Mouse (Mus musculus) G1E (cell line): ENCODE results near the gene Nfe2l2. TPM values are rescaled to one million over a fixed set of nuclear protein-coding genes. Genes with fewer than 3 reads are reported as not detected.

Experiments used
- ATAC-seq: 2 replicates; pipeline ENCODE4 v1.8.0; 2016; ENCODE audit warnings: mild to moderate bottlenecking; ENCODE audit not compliant: insufficient number of reproducible peaks, poor library complexity, low FRiP score, severe bottlenecking; ENCODE audit errors: extremely low read depth
- DNase-seq: peaks from one replicate; pipeline ENCODE4 v3.0.0; 2012; ENCODE audit warnings: low spot score
- H3K27me3 ChIP-seq: 2 replicates; pipeline ENCODE4 v1.6.1; 2012; ENCODE audit warnings: mild to moderate bottlenecking, low read length, inconsistent platforms; ENCODE audit not compliant: insufficient read depth
- H3K36me3 ChIP-seq: replicated peaks from 2 replicates; pipeline ENCODE3; 2012; ENCODE audit warnings: mild to moderate bottlenecking, inconsistent platforms
- H3K4me1 ChIP-seq: 2 replicates; pipeline ENCODE4 v1.6.1; 2012; ENCODE audit warnings: low read depth, low read length, inconsistent platforms, mixed read lengths; ENCODE audit not compliant: insufficient read depth
- H3K4me3 ChIP-seq: 2 replicates; pipeline ENCODE4 v1.5.1; 2012; ENCODE audit warnings: low read depth, mild to moderate bottlenecking, inconsistent platforms, low read length, moderate library complexity, mixed read lengths
- H3K9me3 ChIP-seq: replicated peaks from 2 replicates; pipeline ENCODE4 v1.6.1; 2012; ENCODE audit warnings: inconsistent platforms
- CTCF ChIP-seq: IDR thresholded peaks from 2 replicates; pipeline ENCODE4 v1.5.1; 2012; ENCODE audit warnings: low read depth, low read length, inconsistent platforms, mixed read lengths
- GATA1 ChIP-seq: IDR thresholded peaks from 2 replicates; pipeline ENCODE4 v1.6.1; 2012; ENCODE audit warnings: borderline replicate concordance, low read length, inconsistent platforms, mixed read lengths
- GATA2 ChIP-seq: IDR thresholded peaks from 2 replicates; pipeline ENCODE4 v1.6.1; 2012; ENCODE audit warnings: low read depth, low read length, inconsistent platforms, borderline replicate concordance
- POLR2AphosphoS5 ChIP-seq: IDR thresholded peaks from 2 replicates; pipeline ENCODE4 v1.6.1; 2012; ENCODE audit warnings: low read depth, low read length, inconsistent platforms; ENCODE audit not compliant: insufficient replicate concordance
- TAL1 ChIP-seq: conservative IDR thresholded peaks from 2 replicates; pipeline ENCODE4 v1.6.1; 2012; ENCODE audit warnings: low read depth, low read length, inconsistent platforms, mixed read lengths
- polyA plus RNA-seq: library from polyadenylated mRNA; stranded (reverse); fragments of >175 nt; gene quantifications from 2 replicates; pipeline ENCODE4 v1.2.3, GENCODE M21; 2012
- total RNA-seq, 2 experiments: library from RNA; stranded (forward) in 1 of 2; stranded (reverse) in 1 of 2; fragments of 200-1000 nt in 1 of 2; fragments of >200 nt in 1 of 2; fragmentation: Nextera tagmentation in 1 of 2; gene quantifications; 2 replicates each; pipeline ENCODE4 v1.2.3; 2014 to 2017

The Nfe2l2 gene
- total and polyA plus RNA-seq, 3 experiments = 12.4 to 104 (median 99.5) TPM

- Histone ChIP-seq H3K4me1 (peaks cover 57% of the 10 kb centered on the region), H3K27me3 (no peaks in the 10 kb centered on the region), H3K4me3 (no peak overlapping the region), H3K9me3 (no peaks in the 10 kb centered on the region), H3K36me3 (peaks cover 87% of the 10 kb centered on the region)
- no peak for DNase-seq
- no peak for TF ChIP-seq CTCF
- no peak for TF ChIP-seq TAL1
- no peak for TF ChIP-seq POLR2AphosphoS5
- TF ChIP-seq GATA1 = no peak
- TF ChIP-seq GATA2 = no peak
- no peak for ATAC-seq
Measured at GRCm38 (mm10) chr2:75691316-75691715, 13.1 kb downstream of the Nfe2l2 start.

- DNase-seq (no peak), ATAC-seq (no peak)
- no peak overlapping the region for H3K4me3 ChIP-seq
- H3K36me3 ChIP-seq = peaks cover 86% of the 10 kb centered on the region
- H3K9me3 ChIP-seq = no peaks in the 10 kb centered on the region
- no peak for TF ChIP-seq CTCF
- TF ChIP-seq POLR2AphosphoS5 = no peak
- no peak for TF ChIP-seq GATA1
- TF ChIP-seq GATA2 = no peak
- TF ChIP-seq TAL1 = no peak
- H3K27me3 ChIP-seq = no peaks in the 10 kb centered on the region
- peaks cover 56% of the 10 kb centered on the region for H3K4me1 ChIP-seq
Measured at GRCm38 (mm10) chr2:75690656-75691055, 13.8 kb downstream of the Nfe2l2 start.

- no peaks in the 10 kb centered on the region for H3K9me3 ChIP-seq
- DNase-seq (no peak), ATAC-seq (no peak)
- TF ChIP-seq GATA2 (no peak), TAL1 (no peak), POLR2AphosphoS5 (no peak), GATA1 (no peak), CTCF (no peak)
- no peaks in the 10 kb centered on the region for H3K27me3 ChIP-seq
- peaks cover 58% of the 10 kb centered on the region for H3K4me1 ChIP-seq
- no peak overlapping the region for H3K4me3 ChIP-seq
- peaks cover 82% of the 10 kb centered on the region for H3K36me3 ChIP-seq
Measured at GRCm38 (mm10) chr2:75689482-75690158, 14.8 kb downstream of the Nfe2l2 start.

DNA sequence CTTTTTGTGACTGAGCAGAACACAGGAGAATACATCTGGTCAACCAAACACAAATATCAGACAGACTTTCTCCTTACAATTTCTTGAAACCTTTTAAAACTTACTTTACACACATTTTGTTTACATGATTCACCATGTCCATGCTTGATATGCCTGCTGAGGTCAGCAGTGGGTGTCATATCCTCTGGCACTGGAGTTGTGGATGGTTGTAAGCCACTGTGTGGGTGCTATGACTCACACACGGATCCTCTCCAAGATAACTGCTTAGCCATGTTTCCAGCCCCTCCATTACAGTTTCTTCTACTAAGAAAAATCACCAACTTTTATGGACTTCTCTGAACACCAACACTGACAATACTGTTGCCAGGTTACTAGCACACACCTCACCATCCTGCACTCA is 15.5 kb downstream of the Nfe2l2 start:
- H3K4me3 ChIP-seq = no peak overlapping the region
- DNase-seq = no peak
- TF ChIP-seq CTCF (no peak), GATA1 (no peak), GATA2 (no peak), TAL1 (no peak), POLR2AphosphoS5 (no peak)
- H3K9me3 ChIP-seq = no peaks in the 10 kb centered on the region
- H3K27me3 ChIP-seq = no peaks in the 10 kb centered on the region
- peaks cover 86% of the 10 kb centered on the region for H3K36me3 ChIP-seq
- peaks cover 62% of the 10 kb centered on the region for H3K4me1 ChIP-seq
- no peak for ATAC-seq

DNA sequence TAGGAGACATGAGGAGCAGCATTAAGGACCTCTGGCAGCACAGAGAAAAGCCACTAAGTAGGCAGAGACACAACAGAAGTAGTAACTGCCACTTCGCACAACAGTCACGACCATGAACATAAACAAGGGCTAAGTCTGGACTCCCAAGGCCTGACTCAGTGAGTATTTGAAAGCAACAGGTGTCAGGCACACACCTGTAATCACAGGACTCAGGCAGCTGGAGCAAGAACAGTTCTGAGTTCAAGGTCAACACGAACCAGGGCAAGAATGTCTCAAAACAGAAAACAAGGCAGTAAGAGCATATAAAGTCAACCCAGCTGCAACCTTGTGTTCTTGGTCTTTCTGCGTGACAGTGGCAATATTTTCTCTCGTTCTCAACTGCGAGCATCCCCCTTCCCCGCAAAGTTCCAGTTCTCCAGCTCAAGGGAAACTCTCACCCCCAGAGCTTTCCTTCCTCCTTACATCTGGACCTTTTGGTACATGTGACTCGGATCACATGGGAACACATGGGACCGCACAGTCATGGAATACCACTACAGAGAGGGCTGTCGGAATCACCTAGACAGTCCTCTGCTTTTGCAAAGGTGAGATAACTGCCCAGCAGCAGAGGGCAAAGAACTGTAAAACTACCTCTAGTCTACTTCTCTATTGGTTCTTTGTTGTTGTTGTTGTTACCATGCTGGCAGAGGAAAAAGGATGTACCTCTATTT is 17.2 kb downstream of the Nfe2l2 start:
- H3K4me3 ChIP-seq = no peak overlapping the region
- H3K27me3 ChIP-seq = no peaks in the 10 kb centered on the region
- no peak for DNase-seq
- no peak for ATAC-seq
- TF ChIP-seq GATA1 (no peak), CTCF (no peak), POLR2AphosphoS5 (no peak), TAL1 (no peak), GATA2 (no peak)
- peaks cover 78% of the 10 kb centered on the region for H3K36me3 ChIP-seq
- H3K4me1 ChIP-seq = peaks cover 57% of the 10 kb centered on the region
- no peaks in the 10 kb centered on the region for H3K9me3 ChIP-seq

DNA sequence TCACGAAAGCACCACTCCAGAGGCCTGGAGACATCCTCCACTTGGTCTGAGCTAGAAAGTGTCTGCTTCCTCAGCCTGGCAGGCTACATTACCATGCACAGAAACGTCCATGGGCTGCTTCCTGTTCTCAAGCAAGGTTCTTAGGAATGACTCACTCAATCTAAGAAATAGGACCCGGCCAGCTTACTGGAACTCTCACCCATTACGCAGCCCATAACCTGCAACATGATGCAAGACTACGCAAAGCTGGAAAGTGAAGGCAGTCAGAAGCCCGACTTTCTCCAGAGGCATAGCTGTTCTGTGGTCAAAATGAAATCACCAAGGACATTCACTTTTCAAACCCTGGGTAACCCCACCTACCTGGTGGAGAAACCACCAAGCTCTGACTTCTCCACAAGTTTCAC is 19.0 kb downstream of the Nfe2l2 start:
- TF ChIP-seq GATA1 = no peak
- no peak for TF ChIP-seq GATA2
- no peak for TF ChIP-seq TAL1
- no peak for TF ChIP-seq CTCF
- no peak for TF ChIP-seq POLR2AphosphoS5
- no peak overlapping the region for H3K4me3 ChIP-seq
- no peaks in the 10 kb centered on the region for H3K27me3 ChIP-seq
- peak; percentile 30; the same call in 1 of the 2 replicates for ATAC-seq
- H3K9me3 ChIP-seq = no peaks in the 10 kb centered on the region
- H3K4me1 ChIP-seq = peaks cover 58% of the 10 kb centered on the region
- H3K36me3 ChIP-seq = peaks cover 73% of the 10 kb centered on the region
- DNase-seq = peak; percentile 16
